Mouse (Mus musculus) skeletal muscle tissue, adult 2 months (tissue): ENCODE data around the gene Gm44973.

Experiments
- DNase-seq: peaks from one replicate; pipeline ENCODE4 v3.0.0-alpha.2; 2012; ENCODE audit warnings: low read depth, low spot score

The Gm44973 gene

GRCm38 (mm10) chr7:5080815-5081214 lies 65.5 kb downstream of the Gm44973 start:
- no peak for DNase-seq

DNA sequence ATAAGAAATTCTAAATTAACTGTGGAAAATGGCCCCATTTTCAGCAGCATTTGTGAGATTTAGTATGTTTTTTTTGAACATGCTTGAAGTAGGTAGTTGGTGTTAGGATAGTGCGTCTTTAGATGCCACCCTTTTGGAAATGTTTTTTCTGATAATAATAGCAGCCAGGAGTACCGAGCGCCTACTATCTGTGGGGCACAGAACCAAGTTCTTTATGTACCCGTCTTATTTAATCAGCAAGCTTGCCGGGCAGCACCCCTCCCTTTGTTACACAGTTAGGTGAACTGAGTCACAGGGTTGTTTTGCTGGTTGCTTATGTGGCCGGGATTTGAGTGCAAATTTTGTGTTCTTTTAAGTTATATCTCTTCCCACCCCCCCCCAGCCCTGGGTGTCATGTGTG lies 65.9 kb downstream of the Gm44973 start:
- no peak for DNase-seq

DNA sequence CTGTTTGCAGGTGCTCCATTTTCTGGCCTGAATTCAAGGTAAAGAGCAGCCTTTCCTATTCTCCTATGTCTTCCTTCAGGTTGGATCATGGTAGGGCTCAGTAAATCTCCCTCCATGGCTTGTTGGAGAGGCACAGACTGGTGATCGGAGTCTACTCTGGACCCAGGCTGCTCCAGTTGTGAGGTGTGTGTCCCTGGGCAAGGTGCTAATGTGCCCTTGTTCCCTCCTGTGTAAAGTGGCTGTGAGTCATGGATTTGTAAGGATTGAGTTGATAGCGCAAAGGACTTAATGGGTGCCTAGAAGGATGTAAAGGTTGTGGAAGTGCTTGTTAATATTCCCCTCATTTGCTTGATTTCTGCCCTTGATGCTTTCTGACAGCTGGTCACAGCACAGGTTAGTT lies 66.6 kb downstream of the Gm44973 start:
- no peak for DNase-seq
